Mouse (Mus musculus): Measurements from ENCODE around the gene Gm3298. TPM values are rescaled to one million over a fixed set of nuclear protein-coding genes. Genes with fewer than 3 reads are reported as not detected.
"Not testable (repeated sequence)": the region's sequence is repeated elsewhere in the genome, so short reads cannot be mapped to it uniquely, and the experiment has no call there.

Gene Gm3298
- 0.82 TPM in 1 of 2 replicates, not detected in the other for polyA plus RNA-seq (2014; fragmentation: Nextera tagmentation; extraction: Ambion mirVana)

GRCm38 (mm10) chr14:5015591-5015990 is at the start of gene Gm3298:
Gene Gm3298 (plus strand): TSS chr14:5015891.
- H3K4me2 ChIP-seq (replicated peaks; ENCODE audit: low read depth, low read length); H3K9ac ChIP-seq (replicated peaks; ENCODE audit: low read depth, low read length); H3K9me3 ChIP-seq (ENCODE audit: control insufficient read depth, low read depth, low read length); H3K27me3 ChIP-seq (ENCODE audit: control insufficient read depth, insufficient read depth, low read length); H3K4me3 ChIP-seq (ENCODE audit: low read depth, low read length); ATAC-seq (ENCODE audit: insufficient number of reproducible peaks, insufficient read depth, low FRiP score, low read depth); H3K36me3 ChIP-seq (ENCODE audit: control insufficient read depth, insufficient read depth, low read length); H3K27ac ChIP-seq (ENCODE audit: low read length); H3K4me1 ChIP-seq (ENCODE audit: control insufficient read depth, insufficient read depth, low read length): not testable (repeated sequence)
- WGBS, result no CpG with 5 or more reads among the region's 2 CpGs

GRCm38 (mm10) chr14:4983635-4984034 is 32.1 kb upstream of the Gm3298 start, which contains the start of gene Gm8297:
Gene Gm8297 (plus strand): TSS chr14:4983935.
- not testable (repeated sequence) for H3K36me3 ChIP-seq (ENCODE audit: control insufficient read depth, insufficient read depth, low read length); H3K4me2 ChIP-seq (replicated peaks; ENCODE audit: low read depth, low read length); H3K9ac ChIP-seq (replicated peaks; ENCODE audit: low read depth, low read length); H3K4me3 ChIP-seq (ENCODE audit: low read depth, low read length); H3K9me3 ChIP-seq (ENCODE audit: control insufficient read depth, low read depth, low read length); H3K4me1 ChIP-seq (ENCODE audit: control insufficient read depth, insufficient read depth, low read length); H3K27ac ChIP-seq (ENCODE audit: low read length); ATAC-seq (ENCODE audit: insufficient number of reproducible peaks, insufficient read depth, low FRiP score, low read depth); H3K27me3 ChIP-seq (ENCODE audit: control insufficient read depth, insufficient read depth, low read length)

- not testable (repeated sequence) for H3K4me2 ChIP-seq (replicated peaks; ENCODE audit: low read depth, low read length); H3K9me3 ChIP-seq (ENCODE audit: control insufficient read depth, low read depth, low read length); H3K9ac ChIP-seq (replicated peaks; ENCODE audit: low read depth, low read length); H3K36me3 ChIP-seq (ENCODE audit: control insufficient read depth, insufficient read depth, low read length); H3K4me3 ChIP-seq (ENCODE audit: low read depth, low read length); H3K4me1 ChIP-seq (ENCODE audit: control insufficient read depth, insufficient read depth, low read length); ATAC-seq (ENCODE audit: insufficient number of reproducible peaks, insufficient read depth, low FRiP score, low read depth); H3K27ac ChIP-seq (ENCODE audit: low read length); H3K27me3 ChIP-seq (ENCODE audit: control insufficient read depth, insufficient read depth, low read length)
- no CpG with 5 or more reads among the region's 3 CpGs for WGBS
Observed at GRCm38 (mm10) chr14:5050329-5050728, 34.6 kb downstream of the Gm3298 start, which contains the start of gene 4930555G01Rik. Gene 4930555G01Rik (plus strand): TSS chr14:5050629.

Other genes with a start within 250 kb of the Gm3298 start
- gene Gm9602, start 239.6 kb upstream of the Gm3298 start, polyA plus RNA-seq (2014; fragmentation: Nextera tagmentation; extraction: Ambion mirVana), result not detected in 2 replicates
- not detected in 2 replicates for gene Gm3269, start 177.8 kb upstream of the Gm3298 start, polyA plus RNA-seq (2014; fragmentation: Nextera tagmentation; extraction: Ambion mirVana)
- gene Gm3264, start 160.3 kb upstream of the Gm3298 start, polyA plus RNA-seq (2014; fragmentation: Nextera tagmentation; extraction: Ambion mirVana), result 0.52 TPM in 1 of 2 replicates, not detected in the other
- not detected in 2 replicates for gene Gm3278, start 123.5 kb upstream of the Gm3298 start, polyA plus RNA-seq (2014; fragmentation: Nextera tagmentation; extraction: Ambion mirVana)
- gene Gm8297, start 32.0 kb upstream of the Gm3298 start, polyA plus RNA-seq (2014; fragmentation: Nextera tagmentation; extraction: Ambion mirVana), result not detected in 2 replicates
- not detected in 2 replicates for gene 4930555G01Rik, start 34.7 kb downstream of the Gm3298 start, polyA plus RNA-seq (2014; fragmentation: Nextera tagmentation; extraction: Ambion mirVana)
- 2.5 and 2.6 TPM in 2 replicates for gene Gm8281, start 55.1 kb downstream of the Gm3298 start, polyA plus RNA-seq (2014; fragmentation: Nextera tagmentation; extraction: Ambion mirVana)
- gene Gm8279, start 115.6 kb downstream of the Gm3298 start, polyA plus RNA-seq (2014; fragmentation: Nextera tagmentation; extraction: Ambion mirVana), result not detected in 2 replicates
- not detected in 2 replicates for gene Gm3317, start 148.6 kb downstream of the Gm3298 start, polyA plus RNA-seq (2014; fragmentation: Nextera tagmentation; extraction: Ambion mirVana)
- gene Gm8271, start 169.9 kb downstream of the Gm3298 start, polyA plus RNA-seq (2014; fragmentation: Nextera tagmentation; extraction: Ambion mirVana), result not detected in 2 replicates
- gene Gm3526, start 244.7 kb downstream of the Gm3298 start, polyA plus RNA-seq (2014; fragmentation: Nextera tagmentation; extraction: Ambion mirVana), result not detected in 2 replicates

Data from stomach, embryonic 14.5 days (tissue).